Mouse (Mus musculus): ENCODE measurements around the gene Ccdc65.

DNA sequence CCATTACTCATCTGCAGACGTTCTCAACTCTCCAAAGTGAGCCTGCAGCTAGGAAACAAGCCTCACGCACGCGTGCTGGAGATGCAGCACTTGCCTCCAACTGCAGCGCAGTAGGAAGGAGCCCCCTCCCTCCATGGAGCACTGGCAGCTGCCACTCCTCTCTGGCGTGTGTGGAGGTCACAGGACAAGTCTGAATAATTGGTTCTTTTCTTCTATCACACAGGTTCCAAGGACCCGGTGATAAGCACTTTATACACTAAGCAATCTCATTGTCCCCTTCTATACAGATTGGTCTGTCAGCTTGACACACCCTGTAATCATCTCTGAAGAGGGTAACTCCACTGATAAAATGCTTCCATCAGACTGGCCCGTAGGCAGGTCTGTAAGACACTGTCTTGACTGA, 45.0 kb downstream of the Ccdc65 start:
- no peak for TF ChIP-seq ZNF384 (IDR thresholded peaks at IDR 0.05; ENCODE audit: low read depth, low read length)
- TF ChIP-seq MAFK (IDR thresholded peaks at IDR 0.05; ENCODE audit: insufficient read depth, low read depth, low read length), result no peak
- TF ChIP-seq HCFC1 (IDR thresholded peaks at IDR 0.05; ENCODE audit: borderline replicate concordance, insufficient read depth, low read length), result no peak
- TF ChIP-seq CHD2 (IDR thresholded peaks at IDR 0.05; ENCODE audit: low read depth, low read length), result no peak
